Mouse (Mus musculus): ENCODE measurements around the gene Sept9. TPM values are rescaled to one million over a fixed set of nuclear protein-coding genes. Genes with fewer than 3 reads are reported as not detected.

Gene Sept9
- polyA plus RNA-seq, 1 experiment from 2014 or later, result 139 TPM

GRCm38 (mm10) chr11:117183299-117183698 lies 16.2 kb upstream of the Sept9 start:
- H3K4me3 ChIP-seq (ENCODE audit: low read length), result no peak overlapping the region
- H3K27ac ChIP-seq (ENCODE audit: low read length), result no peak overlapping the region
- H3K4me2 ChIP-seq (ENCODE audit: low read depth, low read length), result no peak overlapping the region
- no peak for ATAC-seq (ENCODE audit: low read depth)
- no peak overlapping the region for H3K9ac ChIP-seq (ENCODE audit: low read length)
- H3K36me3 ChIP-seq (ENCODE audit: control insufficient read depth, insufficient read depth, low read length), result no peaks in the 10 kb centered on the region
- peaks cover 9% of the 10 kb centered on the region for H3K9me3 ChIP-seq (ENCODE audit: control insufficient read depth, low read length)
- no peaks in the 10 kb centered on the region; the same call in 1 of the 2 replicates for H3K4me1 ChIP-seq (replicated peaks; ENCODE audit: control insufficient read depth, insufficient read depth, low read length)
- WGBS, result 64% methylated on average over 2 of the region's 3 CpGs
- no peaks in the 10 kb centered on the region for H3K27me3 ChIP-seq (ENCODE audit: control insufficient read depth, insufficient read depth, low read depth, low read length)

GRCm38 (mm10) chr11:117183841-117184240 lies 15.6 kb upstream of the Sept9 start:
- Histone ChIP-seq H3K9ac (ENCODE audit: low read length) (no peak overlapping the region), H3K4me2 (ENCODE audit: low read depth, low read length) (no peak overlapping the region), H3K4me3 (ENCODE audit: low read length) (no peak overlapping the region), H3K9me3 (ENCODE audit: control insufficient read depth, low read length) (peaks cover 9% of the 10 kb centered on the region), H3K36me3 (ENCODE audit: control insufficient read depth, insufficient read depth, low read length) (no peaks in the 10 kb centered on the region), H3K27me3 (ENCODE audit: control insufficient read depth, insufficient read depth, low read depth, low read length) (no peaks in the 10 kb centered on the region), H3K4me1 (replicated peaks; ENCODE audit: control insufficient read depth, insufficient read depth, low read length) (no peaks in the 10 kb centered on the region; the same call in 1 of the 2 replicates), H3K27ac (ENCODE audit: low read length) (no peak overlapping the region)
- WGBS, result 85% methylated on average over 5 of the region's 5 CpGs
- no peak for ATAC-seq (ENCODE audit: low read depth)

- Histone ChIP-seq H3K4me3 (ENCODE audit: low read length) (no peak overlapping the region), H3K27me3 (ENCODE audit: control insufficient read depth, insufficient read depth, low read depth, low read length) (no peaks in the 10 kb centered on the region), H3K9ac (ENCODE audit: low read length) (no peak overlapping the region), H3K9me3 (ENCODE audit: control insufficient read depth, low read length) (peaks cover 2% of the 10 kb centered on the region), H3K36me3 (ENCODE audit: control insufficient read depth, insufficient read depth, low read length) (no peaks in the 10 kb centered on the region), H3K4me2 (ENCODE audit: low read depth, low read length) (no peak overlapping the region), H3K27ac (ENCODE audit: low read length) (no peak overlapping the region), H3K4me1 (replicated peaks; ENCODE audit: control insufficient read depth, insufficient read depth, low read length) (no peaks in the 10 kb centered on the region; the same call in 1 of the 2 replicates)
- no peak for ATAC-seq (ENCODE audit: low read depth)
- WGBS, result 41% methylated on average over 21 of the region's 21 CpGs
Measured at GRCm38 (mm10) chr11:117185076-117185933, 14.2 kb upstream of the Sept9 start.

- Histone ChIP-seq H3K27me3 (ENCODE audit: control insufficient read depth, insufficient read depth, low read depth, low read length) (no peaks in the 10 kb centered on the region), H3K9ac (ENCODE audit: low read length) (no peak overlapping the region), H3K27ac (ENCODE audit: low read length) (no peak overlapping the region), H3K4me1 (replicated peaks; ENCODE audit: control insufficient read depth, insufficient read depth, low read length) (0 out of 2 replicates have a peak, but pooled peaks cover 2% of the 10 kb centered on the region), H3K4me3 (ENCODE audit: low read length) (no peak overlapping the region), H3K4me2 (ENCODE audit: low read depth, low read length) (no peak overlapping the region), H3K36me3 (ENCODE audit: control insufficient read depth, insufficient read depth, low read length) (no peaks in the 10 kb centered on the region), H3K9me3 (ENCODE audit: control insufficient read depth, low read length) (no peaks in the 10 kb centered on the region)
- ATAC-seq (ENCODE audit: low read depth), result no peak
- WGBS, result 55% methylated on average over 5 of the region's 5 CpGs
Measured at GRCm38 (mm10) chr11:117191524-117191923, 7.9 kb upstream of the Sept9 start.

- 57% methylated on average over 11 of the region's 11 CpGs for WGBS
Measured at GRCm38 (mm10) chr11:117194475-117194937, 5.0 kb upstream of the Sept9 start.

GRCm38 (mm10) chr11:117195616-117196015 lies 3.8 kb upstream of the Sept9 start:
- WGBS, result 83% methylated on average over 6 of the region's 6 CpGs
- no peak overlapping the region for H3K4me3 ChIP-seq (ENCODE audit: low read length)
- H3K4me1 ChIP-seq (replicated peaks; ENCODE audit: control insufficient read depth, insufficient read depth, low read length), result peaks cover 9% of the 10 kb centered on the region
- no peak overlapping the region for H3K9ac ChIP-seq (ENCODE audit: low read length)
- no peak overlapping the region for H3K27ac ChIP-seq (ENCODE audit: low read length)
- H3K4me2 ChIP-seq (ENCODE audit: low read depth, low read length), result no peak overlapping the region
- H3K36me3 ChIP-seq (ENCODE audit: control insufficient read depth, insufficient read depth, low read length), result no peaks in the 10 kb centered on the region
- no peak for ATAC-seq (ENCODE audit: low read depth)
- peaks cover 10% of the 10 kb centered on the region for H3K27me3 ChIP-seq (ENCODE audit: control insufficient read depth, insufficient read depth, low read depth, low read length)
- no peaks in the 10 kb centered on the region for H3K9me3 ChIP-seq (ENCODE audit: control insufficient read depth, low read length)

More at GRCm38 (mm10) chr11:117194475-117194937, 5.0 kb upstream of the Sept9 start:
- Histone ChIP-seq H3K27ac (ENCODE audit: low read length) (no peak overlapping the region), H3K4me2 (ENCODE audit: low read depth, low read length) (no peak overlapping the region), H3K4me1 (replicated peaks; ENCODE audit: control insufficient read depth, insufficient read depth, low read length) (peaks cover 4% of the 10 kb centered on the region), H3K4me3 (ENCODE audit: low read length) (no peak overlapping the region), H3K36me3 (ENCODE audit: control insufficient read depth, insufficient read depth, low read length) (no peaks in the 10 kb centered on the region), H3K9me3 (ENCODE audit: control insufficient read depth, low read length) (no peaks in the 10 kb centered on the region), H3K9ac (ENCODE audit: low read length) (no peak overlapping the region), H3K27me3 (ENCODE audit: control insufficient read depth, insufficient read depth, low read depth, low read length) (peaks cover 8% of the 10 kb centered on the region)
- peak; percentile 29; the same call in 1 of the 2 replicates for ATAC-seq (ENCODE audit: low read depth)

GRCm38 (mm10) chr11:117196681-117197080 lies 2.8 kb upstream of the Sept9 start:
- Histone ChIP-seq H3K9me3 (ENCODE audit: control insufficient read depth, low read length) (no peaks in the 10 kb centered on the region), H3K36me3 (ENCODE audit: control insufficient read depth, insufficient read depth, low read length) (no peaks in the 10 kb centered on the region), H3K9ac (ENCODE audit: low read length) (no peak overlapping the region), H3K27me3 (ENCODE audit: control insufficient read depth, insufficient read depth, low read depth, low read length) (peaks cover 10% of the 10 kb centered on the region), H3K4me2 (ENCODE audit: low read depth, low read length) (no peak overlapping the region), H3K4me1 (replicated peaks; ENCODE audit: control insufficient read depth, insufficient read depth, low read length) (peaks cover 15% of the 10 kb centered on the region), H3K27ac (ENCODE audit: low read length) (no peak overlapping the region), H3K4me3 (ENCODE audit: low read length) (no peak overlapping the region)
- WGBS, result 73% methylated on average over 7 of the region's 7 CpGs
- ATAC-seq (ENCODE audit: low read depth), result no peak

- no peak overlapping the region for H3K4me3 ChIP-seq (ENCODE audit: low read length)
- ATAC-seq (ENCODE audit: low read depth), result no peak
- WGBS, result 78% methylated on average over 5 of the region's 5 CpGs
Measured at GRCm38 (mm10) chr11:117198122-117198521, 1.3 kb upstream of the Sept9 start.

GRCm38 (mm10) chr11:117201846-117202245 lies 2.4 kb downstream of the Sept9 start:
- Histone ChIP-seq H3K27me3 (ENCODE audit: control insufficient read depth, insufficient read depth, low read depth, low read length) (peaks cover 10% of the 10 kb centered on the region), H3K4me3 (ENCODE audit: low read length) (no peak overlapping the region), H3K27ac (ENCODE audit: low read length) (no peak overlapping the region), H3K4me2 (ENCODE audit: low read depth, low read length) (peak overlapping the region; percentile 77; the same call in 1 of the 2 replicates), H3K9me3 (ENCODE audit: control insufficient read depth, low read length) (no peaks in the 10 kb centered on the region), H3K36me3 (ENCODE audit: control insufficient read depth, insufficient read depth, low read length) (no peaks in the 10 kb centered on the region), H3K4me1 (replicated peaks; ENCODE audit: control insufficient read depth, insufficient read depth, low read length) (peaks cover 16% of the 10 kb centered on the region), H3K9ac (ENCODE audit: low read length) (no peak overlapping the region)
- no peak for ATAC-seq (ENCODE audit: low read depth)
- 76% methylated on average over 12 of the region's 12 CpGs for WGBS

More at GRCm38 (mm10) chr11:117198122-117198521, 1.3 kb upstream of the Sept9 start:
- H3K4me1 ChIP-seq (replicated peaks; ENCODE audit: control insufficient read depth, insufficient read depth, low read length), result peaks cover 15% of the 10 kb centered on the region
- peaks cover 10% of the 10 kb centered on the region for H3K27me3 ChIP-seq (ENCODE audit: control insufficient read depth, insufficient read depth, low read depth, low read length)
- H3K9me3 ChIP-seq (ENCODE audit: control insufficient read depth, low read length), result no peaks in the 10 kb centered on the region
- H3K27ac ChIP-seq (ENCODE audit: low read length), result no peak overlapping the region
- no peak overlapping the region for H3K9ac ChIP-seq (ENCODE audit: low read length)
- H3K36me3 ChIP-seq (ENCODE audit: control insufficient read depth, insufficient read depth, low read length), result no peaks in the 10 kb centered on the region
- H3K4me2 ChIP-seq (ENCODE audit: low read depth, low read length), result no peak overlapping the region

Measured in lung, embryonic 16.5 days (tissue).